Mouse (Mus musculus) hindbrain, embryonic 15.5 days (tissue): ENCODE measurements around the gene Pabpn1. TPM values are rescaled to one million over a fixed set of nuclear protein-coding genes. Genes with fewer than 3 reads are reported as not detected.

Experiments
- ATAC-seq: fragments of 200-750 bp; cut with Nextera tagmentation; 2 replicates; pipeline ENCODE4 v1.8.0; 2017; ENCODE audit warnings: low read depth, moderate number of reproducible peaks, moderate TSS enrichment; ENCODE audit not compliant: low FRiP score
- H3K27ac ChIP-seq: fragments of 300-500 bp; sonication (generic); replicated peaks from 2 replicates; pipeline ENCODE4 v1.5.1; 2015; ENCODE audit warnings: mild to moderate bottlenecking, inconsistent platforms
- H3K27me3 ChIP-seq: fragments of 300-500 bp; sonication (generic); 2 replicates; pipeline ENCODE4 v1.6.1; 2015; ENCODE audit warnings: control low read depth, inconsistent platforms
- H3K36me3 ChIP-seq: fragments of 300-500 bp; sonication (generic); 2 replicates; pipeline ENCODE4 v1.6.1; 2015; ENCODE audit warnings: control low read depth, inconsistent platforms
- H3K4me1 ChIP-seq: fragments of 300-500 bp; sonication (generic); replicated peaks from 2 replicates; pipeline ENCODE4 v1.6.1; 2015; ENCODE audit warnings: control low read depth, inconsistent platforms
- H3K4me2 ChIP-seq: fragments of 300-500 bp; sonication (generic); 2 replicates; pipeline ENCODE4 v1.6.1; 2015; ENCODE audit warnings: moderate library complexity, mild to moderate bottlenecking, inconsistent platforms
- H3K4me3 ChIP-seq: fragments of 300-500 bp; sonication (generic); 2 replicates; pipeline ENCODE4 v1.5.1; 2015; ENCODE audit warnings: mild to moderate bottlenecking, inconsistent platforms
- H3K9ac ChIP-seq: fragments of 300-500 bp; sonication (generic); 2 replicates; pipeline ENCODE4 v1.6.1; 2015; ENCODE audit warnings: inconsistent platforms
- H3K9me3 ChIP-seq: fragments of 300-500 bp; sonication (generic); 2 replicates; pipeline ENCODE4 v1.6.1; 2016; ENCODE audit warnings: control low read depth, inconsistent platforms
- WGBS: fragments of 180-500 bp; shearing (Covaris S2); methylation state at CpG from one replicate; pipeline ENCODE4 v1.1.7; 2015; 5-methylcytosine and 5-hydroxymethylcytosine counted together
- polyA plus RNA-seq: library from polyadenylated mRNA; unstranded; fragments of >200 nt; fragmentation: Nextera tagmentation; extraction: Ambion mirVana; gene quantifications from 2 replicates; pipeline ENCODE4 v1.2.1, GENCODE M21; 2015

Pabpn1 gene
- polyA plus RNA-seq, 1 experiment from 2014 or later: 162 TPM

- WGBS: 70% methylated on average over 2 of the region's 2 CpGs
- Histone ChIP-seq H3K4me1 (peaks cover 20% of the 10 kb centered on the region), H3K27ac (no peak overlapping the region), H3K27me3 (no peaks in the 10 kb centered on the region), H3K4me3 (no peak overlapping the region), H3K9me3 (no peaks in the 10 kb centered on the region), H3K4me2 (no peak overlapping the region), H3K9ac (no peak overlapping the region), H3K36me3 (peaks cover 28% of the 10 kb centered on the region)
- ATAC-seq: no peak
Observed at GRCm38 (mm10) chr14:54897445-54897844, 5.1 kb downstream of the Pabpn1 start.

- Histone ChIP-seq H3K36me3 (peaks cover 42% of the 10 kb centered on the region), H3K4me1 (peaks cover 13% of the 10 kb centered on the region), H3K9ac (no peak overlapping the region), H3K27me3 (no peaks in the 10 kb centered on the region), H3K4me2 (no peak overlapping the region), H3K27ac (peak overlapping the region; percentile 49; the same call in 1 of the 2 replicates), H3K4me3 (no peak overlapping the region), H3K9me3 (no peaks in the 10 kb centered on the region)
- 0% methylated on average over 3 of the region's 3 CpGs for WGBS
- ATAC-seq: peak; percentile 42
Observed at GRCm38 (mm10) chr14:54900383-54900782, 8.1 kb downstream of the Pabpn1 start.

- Histone ChIP-seq H3K27ac (no peak overlapping the region), H3K27me3 (no peaks in the 10 kb centered on the region), H3K36me3 (peaks cover 41% of the 10 kb centered on the region), H3K4me1 (peaks cover 7% of the 10 kb centered on the region; the same call in 1 of the 2 replicates), H3K9me3 (no peaks in the 10 kb centered on the region), H3K9ac (no peak overlapping the region), H3K4me3 (no peak overlapping the region), H3K4me2 (no peak overlapping the region)
- no peak for ATAC-seq
- 89% methylated on average over 4 of the region's 4 CpGs for WGBS
Observed at GRCm38 (mm10) chr14:54903641-54904040, 11.3 kb downstream of the Pabpn1 start.

- H3K4me3 ChIP-seq: no peak overlapping the region
- H3K36me3 ChIP-seq: peaks cover 42% of the 10 kb centered on the region
- H3K4me2 ChIP-seq: no peak overlapping the region
- no peak overlapping the region for H3K9ac ChIP-seq
- no peak overlapping the region for H3K27ac ChIP-seq
- ATAC-seq: no peak
- H3K4me1 ChIP-seq: peaks cover 43% of the 10 kb centered on the region
- H3K27me3 ChIP-seq: no peaks in the 10 kb centered on the region
- H3K9me3 ChIP-seq: no peaks in the 10 kb centered on the region
- WGBS: 87% methylated on average over 7 of the region's 7 CpGs
Observed at GRCm38 (mm10) chr14:54908682-54909081, 16.4 kb downstream of the Pabpn1 start.

- Histone ChIP-seq H3K27me3 (no peaks in the 10 kb centered on the region), H3K9me3 (no peaks in the 10 kb centered on the region), H3K36me3 (peaks cover 19% of the 10 kb centered on the region), H3K9ac (peak overlapping the region; percentile 98), H3K4me1 (peaks cover 45% of the 10 kb centered on the region), H3K4me3 (peak overlapping the region; percentile 93), H3K4me2 (peak overlapping the region; percentile 89), H3K27ac (peak overlapping the region; percentile 96)
- peak; percentile 62 for ATAC-seq
- WGBS: 1% methylated on average over 62 of the region's 69 CpGs
Observed at GRCm38 (mm10) chr14:54912109-54912850, 20.0 kb downstream of the Pabpn1 start.

GRCm38 (mm10) chr14:54912886-54913285 is 20.6 kb downstream of the Pabpn1 start, which contains the start of gene Slc22a17:
TSS of gene Slc22a17 (minus strand) at chr14:54913132.
- peak within 1 kb of the TSS; percentile 89 for H3K4me2 ChIP-seq
- ATAC-seq: peak; percentile 95
- H3K27ac ChIP-seq: peak within 1 kb of the TSS; percentile 96
- WGBS: 0% methylated on average over 28 of the region's 28 CpGs
- H3K27me3 ChIP-seq: no peaks in the 10 kb centered on the region
- peak within 1 kb of the TSS; percentile 93 for H3K4me3 ChIP-seq
- H3K36me3 ChIP-seq: peaks cover 13% of the 10 kb centered on the region
- peaks cover 45% of the 10 kb centered on the region for H3K4me1 ChIP-seq
- H3K9me3 ChIP-seq: no peaks in the 10 kb centered on the region
- H3K9ac ChIP-seq: peak within 1 kb of the TSS; percentile 98

- H3K9ac ChIP-seq: peak overlapping the region; percentile 98
- peak overlapping the region; percentile 96 for H3K27ac ChIP-seq
- H3K27me3 ChIP-seq: no peaks in the 10 kb centered on the region
- WGBS: 9% methylated on average over 10 of the region's 10 CpGs
- H3K4me2 ChIP-seq: peak overlapping the region; percentile 89
- ATAC-seq: no peak; the same call in 1 of the 2 replicates
- H3K4me1 ChIP-seq: peaks cover 40% of the 10 kb centered on the region
- H3K4me3 ChIP-seq: peak overlapping the region; percentile 93
- H3K36me3 ChIP-seq: peaks cover 10% of the 10 kb centered on the region
- H3K9me3 ChIP-seq: no peaks in the 10 kb centered on the region
Observed at GRCm38 (mm10) chr14:54913343-54913742, 21.0 kb downstream of the Pabpn1 start.

GRCm38 (mm10) chr14:54920076-54920685 is 27.9 kb downstream of the Pabpn1 start:
- no peak overlapping the region for H3K4me3 ChIP-seq
- H3K27ac ChIP-seq: no peak overlapping the region
- H3K27me3 ChIP-seq: no peaks in the 10 kb centered on the region
- peaks cover 14% of the 10 kb centered on the region for H3K4me1 ChIP-seq
- peaks cover 12% of the 10 kb centered on the region for H3K36me3 ChIP-seq
- H3K9me3 ChIP-seq: no peaks in the 10 kb centered on the region
- WGBS: 91% methylated on average over 16 of the region's 16 CpGs
- no peak overlapping the region for H3K9ac ChIP-seq
- H3K4me2 ChIP-seq: no peak overlapping the region
- no peak for ATAC-seq

- peak; percentile 27; the same call in 1 of the 2 replicates for ATAC-seq
- peak overlapping the region; percentile 89 for H3K27ac ChIP-seq
- H3K27me3 ChIP-seq: no peaks in the 10 kb centered on the region
- peak overlapping the region; percentile 96 for H3K4me2 ChIP-seq
- 18% methylated on average over 7 of the region's 7 CpGs for WGBS
- peaks cover 37% of the 10 kb centered on the region for H3K4me1 ChIP-seq
- no peaks in the 10 kb centered on the region for H3K9me3 ChIP-seq
- peak overlapping the region; percentile 58 for H3K4me3 ChIP-seq
- peaks cover 9% of the 10 kb centered on the region for H3K36me3 ChIP-seq
- H3K9ac ChIP-seq: 0 out of 2 replicates have a peak overlapping the region, but pooled peaks have one; percentile 74
Observed at GRCm38 (mm10) chr14:54924641-54925348, 32.5 kb downstream of the Pabpn1 start.

- peak; percentile 73 for ATAC-seq
- Histone ChIP-seq H3K27me3 (no peaks in the 10 kb centered on the region), H3K4me1 (peaks cover 41% of the 10 kb centered on the region), H3K27ac (peak within 1 kb of the TSS; percentile 89), H3K9me3 (no peaks in the 10 kb centered on the region), H3K36me3 (peaks cover 5% of the 10 kb centered on the region), H3K4me2 (peak within 1 kb of the TSS; percentile 96), H3K9ac (peak within 1 kb of the TSS; percentile 74), H3K4me3 (peak within 1 kb of the TSS; percentile 58)
- WGBS: 2% methylated on average over 53 of the region's 57 CpGs
Observed at GRCm38 (mm10) chr14:54925349-54926342, 33.3 kb downstream of the Pabpn1 start, which contains the start of gene Efs. TSS of gene Efs (minus strand) at chr14:54926126.
